In the genomic region with DNA sequence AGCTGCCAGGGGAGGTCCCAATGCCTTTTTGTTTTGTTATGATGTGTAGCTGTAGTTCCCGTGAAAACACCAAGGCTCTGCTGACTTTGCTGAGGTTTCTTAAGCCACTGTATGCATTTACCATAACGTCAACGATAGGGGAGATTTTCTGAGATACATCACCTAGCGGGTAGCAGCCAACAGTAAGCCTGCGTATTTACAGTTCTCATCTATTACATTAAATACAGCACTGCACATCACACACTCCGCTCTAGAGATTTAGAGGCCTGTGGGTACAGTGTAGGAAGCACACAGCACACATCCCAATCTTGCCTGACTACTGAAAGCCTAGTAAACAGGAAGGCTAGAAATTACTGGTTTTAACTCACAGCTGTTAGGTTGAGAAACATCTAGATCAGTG, we compare ENCODE assay signal across 10 mouse cellular contexts. TPM values are rescaled to one million over a fixed set of nuclear protein-coding genes. Genes with fewer than 3 reads are reported as not detected.
DNase-seq lines count a peak whose midpoint lies in the region; ATAC-seq lines count a peak whose summit lies in the region.
"Had no signal": no experiment of that assay in that cellular context is flagged by ENCODE, and none has a peak within 500 bp of the region (broad histone marks: within the 10 kb centered on the region; RNA-seq: fewer than 3 reads in every experiment).

No protein-coding gene starts in this region.

- 0 out of 2 replicates have a peak overlapping the region, but pooled peaks have one; percentile 22 for H3K4me2 ChIP-seq in intestine, embryonic 15.5 days (replicated peaks)
- H3K4me2 ChIP-seq in intestine, embryonic 16.5 days (ENCODE audit: low read depth, low read length): no peak overlapping the region
- H3K4me2 ChIP-seq in forebrain, embryonic 14.5 days (ENCODE audit: low read length): peak overlapping the region; percentile 76
- peak overlapping the region; percentile 59 for H3K4me2 ChIP-seq in midbrain, embryonic 12.5 days (replicated peaks)

- H3K9me3 ChIP-seq in intestine, embryonic 15.5 days: no peaks in the 10 kb centered on the region
- H3K9me3 ChIP-seq in intestine, embryonic 16.5 days (ENCODE audit: control insufficient read depth, low read length): no peaks in the 10 kb centered on the region
- no peaks in the 10 kb centered on the region for H3K9me3 ChIP-seq in forebrain, embryonic 14.5 days (replicated peaks; ENCODE audit: control insufficient read depth, low read length)
- H3K9me3 ChIP-seq in midbrain, embryonic 12.5 days: no peaks in the 10 kb centered on the region

- intact Hi-C loops in gastrocnemius, postnatal 14 days (cut with DNase I; ENCODE audit: low total_unique reads): no loop called here

- peaks cover 25% of the 10 kb centered on the region for H3K27me3 ChIP-seq in intestine, embryonic 15.5 days (replicated peaks)
- H3K27me3 ChIP-seq in intestine, embryonic 16.5 days (replicated peaks; ENCODE audit: control insufficient read depth, insufficient read depth, low read length): peaks cover 29% of the 10 kb centered on the region
- 0 out of 2 replicates have a peak, but pooled peaks cover 2% of the 10 kb centered on the region for H3K27me3 ChIP-seq in forebrain, embryonic 14.5 days (replicated peaks; ENCODE audit: control insufficient read depth, insufficient read depth, low read length)
- peaks cover 60% of the 10 kb centered on the region for H3K27me3 ChIP-seq in midbrain, embryonic 12.5 days

- no peak for ATAC-seq in intestine, embryonic 15.5 days
- no peak for ATAC-seq in intestine, embryonic 16.5 days
- ATAC-seq in forebrain, embryonic 14.5 days: peak; percentile 49; the same call in 1 of the 2 replicates
- ATAC-seq in midbrain, embryonic 12.5 days (ENCODE audit: low FRiP score, low read depth): no peak
- ATAC-seq in CD4-positive, CD25-positive, alpha-beta regulatory T cell, adult 4 months: no peak

- peak; percentile 60 for DNase-seq in cerebellum, adult 9-11 months
- DNase-seq in forebrain, embryonic 14.5 days (ENCODE audit: low spot score): peak; percentile 73
- DNase-seq in gastrocnemius, postnatal 14 days: no peak
- no peak for DNase-seq in urinary bladder, postnatal 14 days (ENCODE audit: low spot score)
- DNase-seq: thymus, postnatal 4 days had no signal

- no peak overlapping the region for H3K27ac ChIP-seq in intestine, embryonic 15.5 days
- H3K27ac ChIP-seq in intestine, embryonic 16.5 days (ENCODE audit: low read length): no peak overlapping the region
- peak overlapping the region; percentile 96 for H3K27ac ChIP-seq in forebrain, embryonic 14.5 days (ENCODE audit: low read depth, low read length)
- peak overlapping the region; percentile 90 for H3K27ac ChIP-seq in midbrain, embryonic 12.5 days (replicated peaks)

- 9% methylated on average over 6 of the region's 6 CpGs for WGBS in intestine, embryonic 15.5 days
- WGBS in intestine, embryonic 16.5 days: 8% methylated on average over 6 of the region's 6 CpGs
- WGBS in forebrain, embryonic 14.5 days: 2% methylated on average over 6 of the region's 6 CpGs
- 6% methylated on average over 6 of the region's 6 CpGs for WGBS in midbrain, embryonic 12.5 days

- no peaks in the 10 kb centered on the region for H3K4me1 ChIP-seq in intestine, embryonic 15.5 days (replicated peaks)
- H3K4me1 ChIP-seq in intestine, embryonic 16.5 days (ENCODE audit: control insufficient read depth, insufficient read depth, low read length): no peaks in the 10 kb centered on the region
- peaks cover 22% of the 10 kb centered on the region; the same call in 1 of the 2 replicates for H3K4me1 ChIP-seq in forebrain, embryonic 14.5 days (ENCODE audit: control insufficient read depth, insufficient read depth, low read length)
- peaks cover 48% of the 10 kb centered on the region for H3K4me1 ChIP-seq in midbrain, embryonic 12.5 days

- no peak overlapping the region for H3K9ac ChIP-seq in intestine, embryonic 15.5 days
- no peak overlapping the region for H3K9ac ChIP-seq in intestine, embryonic 16.5 days (ENCODE audit: low read depth, low read length)
- peak overlapping the region; percentile 70 for H3K9ac ChIP-seq in forebrain, embryonic 14.5 days (ENCODE audit: low read length)
- H3K9ac ChIP-seq in midbrain, embryonic 12.5 days (replicated peaks): peak overlapping the region; percentile 62

- H3K36me3 ChIP-seq in intestine, embryonic 15.5 days: no peaks in the 10 kb centered on the region
- no peaks in the 10 kb centered on the region for H3K36me3 ChIP-seq in intestine, embryonic 16.5 days (ENCODE audit: control insufficient read depth, insufficient read depth, low read length)
- no peaks in the 10 kb centered on the region for H3K36me3 ChIP-seq in forebrain, embryonic 14.5 days (ENCODE audit: control insufficient read depth, insufficient read depth, low read length)
- H3K36me3 ChIP-seq in midbrain, embryonic 12.5 days: no peaks in the 10 kb centered on the region

- no peak overlapping the region for H3K4me3 ChIP-seq in intestine, embryonic 15.5 days (replicated peaks)
- no peak overlapping the region for H3K4me3 ChIP-seq in intestine, embryonic 16.5 days (ENCODE audit: low read length)
- peak overlapping the region; percentile 49 for H3K4me3 ChIP-seq in forebrain, embryonic 14.5 days (ENCODE audit: low read depth, low read length)
- H3K4me3 ChIP-seq in midbrain, embryonic 12.5 days: peak overlapping the region; percentile 45

RNA-seq across cellular contexts. Expression of a gene that starts 6.1 kb away (rescaled TPM):
- polyA plus RNA-seq in intestine, embryonic 15.5 days (2015; fragmentation: Nextera tagmentation; extraction: Ambion mirVana): 2.4 and 2.8 TPM in 2 replicates
- 2.0 and 3.3 TPM in 2 replicates for polyA plus RNA-seq in intestine, embryonic 16.5 days (2015; fragmentation: Nextera tagmentation; extraction: Ambion mirVana)
- 96.6 and 161 TPM in 2 replicates for polyA plus RNA-seq in forebrain, embryonic 14.5 days (2014; fragmentation: Nextera tagmentation; extraction: Ambion mirVana)
- 53.0 and 53.1 TPM in 2 replicates for polyA plus RNA-seq in midbrain, embryonic 12.5 days (2016; fragmentation: Nextera tagmentation; extraction: Ambion mirVana)
- under 1 TPM in 1 of 2 experiments, not detected in 1; 0.20 TPM for polyA plus RNA-seq in CD4-positive, CD25-positive, alpha-beta regulatory T cell, adult 4 months (2017; shearing (Covaris generic))
- not detected for total RNA-seq in gastrocnemius, postnatal 14 days (2021)
- total RNA-seq: granulocyte monocyte progenitor cell, adult 5-6 weeks had no signal

Comparison
In these comparisons a context has a peak if more than half of its experiments do, and no peak if none do; other contexts are left out.
1. H3K27ac ChIP-seq: peak in forebrain, embryonic 14.5 days (single experiment) and midbrain, embryonic 12.5 days (single experiment); none in intestine, embryonic 15.5 days (single experiment) and intestine, embryonic 16.5 days (single experiment).
2. H3K4me3 ChIP-seq: peak in forebrain, embryonic 14.5 days (single experiment) and midbrain, embryonic 12.5 days (single experiment); none in intestine, embryonic 15.5 days (single experiment) and intestine, embryonic 16.5 days (single experiment).
3. H3K9ac ChIP-seq: peak in forebrain, embryonic 14.5 days (single experiment) and midbrain, embryonic 12.5 days (single experiment); none in intestine, embryonic 15.5 days (single experiment) and intestine, embryonic 16.5 days (single experiment).
4. DNase-seq: peak in cerebellum, adult 9-11 months (single experiment) and forebrain, embryonic 14.5 days (single experiment); none in gastrocnemius, postnatal 14 days (single experiment) and urinary bladder, postnatal 14 days (single experiment).
5. RNA of a gene that starts 6.1 kb away (polyA plus RNA-seq): 96.6 to 161 TPM in forebrain, embryonic 14.5 days and 53.0 to 53.1 TPM in midbrain, embryonic 12.5 days; 2.0 to 3.3 TPM in intestine, embryonic 16.5 days, 2.4 to 2.8 TPM in intestine, embryonic 15.5 days and 0.20 TPM in CD4-positive, CD25-positive, alpha-beta regulatory T cell, adult 4 months; every median in the first group is over 10 times any median in the second.